Comparison of ENCODE assay signal across 8 mouse cellular contexts in the genomic region with DNA sequence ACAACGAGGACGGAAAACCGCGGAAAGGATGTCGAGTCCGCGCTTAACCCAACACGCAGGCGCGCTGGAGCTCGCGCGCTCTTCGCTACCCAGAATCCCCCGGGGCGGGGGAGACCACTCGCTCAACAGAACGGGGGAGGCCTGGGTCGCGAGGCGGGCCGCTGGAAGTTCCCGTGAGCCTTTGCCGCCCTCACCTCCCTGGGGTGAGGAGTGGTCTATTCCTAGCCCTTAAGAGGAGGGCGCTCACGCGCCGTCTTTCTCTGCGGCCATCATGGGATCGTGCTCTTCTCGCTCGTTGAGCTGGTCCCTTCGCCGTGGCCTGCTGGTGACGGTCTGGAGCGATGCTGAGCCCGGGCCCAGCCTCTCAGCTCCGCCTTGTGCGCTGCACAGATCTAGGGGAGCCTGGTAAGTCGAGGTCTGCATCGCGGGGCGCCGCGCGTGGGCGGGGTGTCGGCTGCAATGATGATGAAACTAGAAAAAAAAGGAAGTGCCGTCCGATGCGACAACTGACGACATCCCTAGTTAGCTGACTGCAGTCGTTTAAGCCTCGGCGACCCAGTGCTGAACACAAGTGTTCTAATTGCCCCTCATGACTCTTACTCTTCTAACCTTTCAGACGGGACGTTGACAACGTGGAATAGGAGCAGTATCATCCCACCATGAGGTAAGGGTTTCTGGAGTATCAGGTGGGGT. TPM values are rescaled to one million over a fixed set of nuclear protein-coding genes. Genes with fewer than 3 reads are reported as not detected.
DNase-seq lines count a peak whose midpoint lies in the region; ATAC-seq and TF ChIP-seq lines count a peak whose summit lies in the region.

No protein-coding gene starts in this region.

- peak overlapping the region; percentile 96 for H3K27ac ChIP-seq in hindbrain, embryonic 10.5 days
- peak overlapping the region; percentile 90 for H3K27ac ChIP-seq in lung, postnatal 0 days (ENCODE audit: low read length)

- ATAC-seq in lung, postnatal 0 days: peak; percentile 97

- WGBS in hindbrain, embryonic 10.5 days: under 1% methylated on average over 58 of the region's 58 CpGs
- under 1% methylated on average over 58 of the region's 58 CpGs for whole genome bisulfite sequencing in lung, postnatal 0 days

- H3K4me1 ChIP-seq in hindbrain, embryonic 10.5 days (replicated peaks): peaks cover 38% of the 10 kb centered on the region
- H3K4me1 ChIP-seq in lung, postnatal 0 days (ENCODE audit: insufficient read depth, low read depth, low read length): no peaks in the 10 kb centered on the region; the same call in 1 of the 2 replicates

- peak; percentile 57 for TF ChIP-seq CTCF in lung, postnatal 0 days (IDR thresholded peaks at IDR 0.05)

- peak overlapping the region; percentile 74 for H3K4me2 ChIP-seq in lung, postnatal 0 days (replicated peaks; ENCODE audit: low read depth, low read length)

- peaks cover 46% of the 10 kb centered on the region for H3K36me3 ChIP-seq in hindbrain, embryonic 10.5 days
- H3K36me3 ChIP-seq in lung, postnatal 0 days (ENCODE audit: insufficient read depth, low read length): peaks cover 12% of the 10 kb centered on the region

- H3K4me3 ChIP-seq in hindbrain, embryonic 10.5 days: peak overlapping the region; percentile 71
- H3K4me3 ChIP-seq in lung, postnatal 0 days (ENCODE audit: low read depth, low read length): peak overlapping the region; percentile 78

- DNase-seq in MEL-GATA-1-ER (ENCODE audit: extremely low read depth, low read depth): peak; percentile 93
- DNase-seq in cerebellum, adult 8-10 months: peak; percentile 98
- DNase-seq in forelimb bud, embryonic 11.5 days (ENCODE audit: low read depth, low spot score): peak; percentile 99
- DNase-seq in hindbrain, embryonic 10.5 days (ENCODE audit: low spot score): peak; percentile 98
- peak; percentile 97 for DNase-seq in layer of hippocampus, adult 9-11 months
- peak; percentile 98 for DNase-seq in lung, postnatal 0 days (ENCODE audit: low spot score)
- DNase-seq in ovary, postnatal 14 days (ENCODE audit: low spot score): peak; percentile 96
- peak; percentile 99 for DNase-seq in thymus, postnatal 14 days

- no peaks in the 10 kb centered on the region for H3K27me3 ChIP-seq in hindbrain, embryonic 10.5 days (ENCODE audit: insufficient read depth, poor library complexity, severe bottlenecking)
- H3K27me3 ChIP-seq in lung, postnatal 0 days (replicated peaks; ENCODE audit: insufficient read depth, low read length): no peaks in the 10 kb centered on the region

- no peak for TF ChIP-seq EP300 in lung, postnatal 0 days (IDR thresholded peaks at IDR 0.05)

- peak overlapping the region; percentile 82 for H3K9ac ChIP-seq in lung, postnatal 0 days (replicated peaks; ENCODE audit: low read depth)

- no peaks in the 10 kb centered on the region for H3K9me3 ChIP-seq in hindbrain, embryonic 10.5 days
- H3K9me3 ChIP-seq in lung, postnatal 0 days (ENCODE audit: low read length): no peaks in the 10 kb centered on the region

RNA-seq across cellular contexts. Expression of a gene that starts 28.5 kb away (rescaled TPM):
- polyA plus RNA-seq in hindbrain, embryonic 10.5 days (2016; fragmentation: Nextera tagmentation; extraction: Ambion mirVana): 6.2 and 6.5 TPM in 2 replicates
- polyA plus RNA-seq in lung, postnatal 0 days (2015; fragmentation: Nextera tagmentation; extraction: Ambion mirVana): 6.1 and 6.2 TPM in 2 replicates

RNA-seq across cellular contexts. Expression of a gene that starts 45.6 kb away (rescaled TPM):
- polyA plus RNA-seq in hindbrain, embryonic 10.5 days (2016; fragmentation: Nextera tagmentation; extraction: Ambion mirVana): 12.6 and 15.0 TPM in 2 replicates
- polyA plus RNA-seq in lung, postnatal 0 days (2015; fragmentation: Nextera tagmentation; extraction: Ambion mirVana): 15.0 and 18.2 TPM in 2 replicates

RNA-seq across cellular contexts. Expression of a gene that starts 45.7 kb away (rescaled TPM):
- polyA plus RNA-seq in hindbrain, embryonic 10.5 days (2016; fragmentation: Nextera tagmentation; extraction: Ambion mirVana): 36.1 and 47.3 TPM in 2 replicates
- 22.3 and 27.9 TPM in 2 replicates for polyA plus RNA-seq in lung, postnatal 0 days (2015; fragmentation: Nextera tagmentation; extraction: Ambion mirVana)

RNA-seq across cellular contexts. Expression of a gene that starts 51.8 kb away (rescaled TPM):
- polyA plus RNA-seq in hindbrain, embryonic 10.5 days (2016; fragmentation: Nextera tagmentation; extraction: Ambion mirVana): 3,368 and 3,918 TPM in 2 replicates
- polyA plus RNA-seq in lung, postnatal 0 days (2015; fragmentation: Nextera tagmentation; extraction: Ambion mirVana): 2,346 and 2,640 TPM in 2 replicates

Comparison
In these comparisons a context has a peak if more than half of its experiments do, and no peak if none do; other contexts are left out.
1. Peak in every context shown above with its lines: DNase-seq, ATAC-seq, H3K4me3 ChIP-seq and H3K27ac ChIP-seq.